Mouse (Mus musculus) heart, embryonic 14.5 days (tissue): ENCODE data around the gene Meis2. TPM values are rescaled to one million over a fixed set of nuclear protein-coding genes. Genes with fewer than 3 reads are reported as not detected.
A peak's percentile ranks its signal among the peaks of the same experiment; 100 is the strongest.

ENCODE experiments used
- ATAC-seq: fragments of 200-750 bp; cut with Nextera tagmentation; 2 replicates; pipeline ENCODE4 v1.8.0; 2017; ENCODE audit warnings: low read depth, moderate TSS enrichment; ENCODE audit not compliant: insufficient number of reproducible peaks, insufficient read depth, low FRiP score
- H3K27ac ChIP-seq, 2 experiments: fragments of 200-500 bp in 1 of 2; fragments of 300-500 bp in 1 of 2; sonication (generic) in 1 of 2; replicated peaks in 1 of 2; 2 replicates each; pipeline ENCODE4 v1.5.1; 2012 to 2014; ENCODE audit warnings: low read depth in 2 of 2, low read length in 2 of 2, control low read depth in 1 of 2, mild to moderate bottlenecking in 1 of 2, mixed read lengths in 1 of 2; ENCODE audit not compliant: control insufficient read depth in 1 of 2, insufficient read depth in 1 of 2
- H3K27me3 ChIP-seq: fragments of 300-500 bp; sonication (generic); 2 replicates; pipeline ENCODE4 v1.6.1; 2014; ENCODE audit warnings: mild to moderate bottlenecking, low read length, control low read depth; ENCODE audit not compliant: control insufficient read depth, insufficient read depth
- H3K36me3 ChIP-seq: fragments of 300-500 bp; sonication (generic); 2 replicates; pipeline ENCODE4 v1.6.1; 2014; ENCODE audit warnings: mild to moderate bottlenecking, control low read depth, low read length, mixed read lengths; ENCODE audit not compliant: control insufficient read depth, insufficient read depth
- H3K4me1 ChIP-seq, 2 experiments: fragments of 200-500 bp in 1 of 2; fragments of 300-500 bp in 1 of 2; sonication (generic) in 1 of 2; 2 replicates each; pipeline ENCODE4 v1.6.1; 2012 to 2014; ENCODE audit warnings: low read length in 2 of 2, control low read depth in 1 of 2, mixed read lengths in 1 of 2; ENCODE audit not compliant: control insufficient read depth in 2 of 2, insufficient read depth in 2 of 2
- H3K4me2 ChIP-seq: fragments of 300-500 bp; sonication (generic); 2 replicates; pipeline ENCODE4 v1.6.1; 2014; ENCODE audit warnings: mild to moderate bottlenecking, low read length
- H3K4me3 ChIP-seq, 2 experiments: fragments of 200-500 bp in 1 of 2; fragments of 300-500 bp in 1 of 2; sonication (generic) in 1 of 2; 2 replicates each; pipeline ENCODE4 v1.5.1; 2012 to 2014; ENCODE audit warnings: low read length in 2 of 2, mild to moderate bottlenecking in 2 of 2, control low read depth in 1 of 2, low read depth in 1 of 2, moderate library complexity in 1 of 2; ENCODE audit not compliant: control insufficient read depth in 1 of 2, insufficient read depth in 1 of 2
- H3K9ac ChIP-seq: fragments of 300-500 bp; sonication (generic); 2 replicates; pipeline ENCODE4 v1.6.1; 2014; ENCODE audit warnings: mild to moderate bottlenecking, low read length
- H3K9me3 ChIP-seq: fragments of 300-500 bp; sonication (generic); 2 replicates; pipeline ENCODE4 v1.6.1; 2016; ENCODE audit warnings: low read length, control low read depth; ENCODE audit not compliant: control insufficient read depth
- WGBS: fragments of 180-500 bp; shearing (Covaris S2); extraction: QIAGEN DNeasy Blood & Tissue Kit; methylation state at CpG from one replicate; pipeline ENCODE4 v1.1.7; 2014; 5-methylcytosine and 5-hydroxymethylcytosine counted together
- polyA plus RNA-seq: library from polyadenylated mRNA; unstranded; fragments of >200 nt; fragmentation: Nextera tagmentation; extraction: Ambion mirVana; gene quantifications from 2 replicates; pipeline ENCODE4 v1.2.1, GENCODE M21; 2014

Gene Meis2
- polyA plus RNA-seq, 1 experiment from 2014 or later: 30.8 TPM

GRCm38 (mm10) chr2:115887631-115888030 is 178.0 kb downstream of the Meis2 start:
- Histone ChIP-seq H3K4me1 (peaks cover 4 to 7% of the 10 kb centered on the region in 2 experiments), H3K36me3 (peaks cover 10% of the 10 kb centered on the region; the same call in 1 of the 2 replicates), H3K9me3 (no peaks in the 10 kb centered on the region), H3K27ac (no peak overlapping the region), H3K27me3 (no peaks in the 10 kb centered on the region), H3K4me3 (no peak overlapping the region), H3K9ac (no peak overlapping the region), H3K4me2 (no peak overlapping the region)
- WGBS: 28% methylated on average over 1 of the region's 1 CpGs
- ATAC-seq: no peak

GRCm38 (mm10) chr2:115884184-115884583 is 181.5 kb downstream of the Meis2 start:
- H3K27ac ChIP-seq: no peak overlapping the region
- no peaks in the 10 kb centered on the region for H3K27me3 ChIP-seq
- no peak overlapping the region for H3K4me2 ChIP-seq
- peaks cover 5 to 6% of the 10 kb centered on the region in 2 experiments; a peak in 3 of 4 replicates for H3K4me1 ChIP-seq
- H3K4me3 ChIP-seq: no peak overlapping the region
- no peak for ATAC-seq
- WGBS: 82% methylated on average over 9 of the region's 9 CpGs
- H3K36me3 ChIP-seq: peaks cover 10% of the 10 kb centered on the region; the same call in 1 of the 2 replicates
- H3K9me3 ChIP-seq: no peaks in the 10 kb centered on the region
- no peak overlapping the region for H3K9ac ChIP-seq

GRCm38 (mm10) chr2:115883520-115883919 is 182.1 kb downstream of the Meis2 start:
- no peak overlapping the region for H3K27ac ChIP-seq
- H3K4me3 ChIP-seq: no peak overlapping the region
- no peak overlapping the region for H3K4me2 ChIP-seq
- H3K36me3 ChIP-seq: peaks cover 10% of the 10 kb centered on the region; the same call in 1 of the 2 replicates
- peaks cover 5 to 6% of the 10 kb centered on the region in 2 experiments; a peak in 3 of 4 replicates for H3K4me1 ChIP-seq
- ATAC-seq: no peak
- no peaks in the 10 kb centered on the region for H3K9me3 ChIP-seq
- no peak overlapping the region for H3K9ac ChIP-seq
- no peaks in the 10 kb centered on the region for H3K27me3 ChIP-seq
- WGBS: 84% methylated on average over 10 of the region's 10 CpGs

GRCm38 (mm10) chr2:115875802-115876531 is 189.7 kb downstream of the Meis2 start:
- Histone ChIP-seq H3K27ac (peak overlapping the region in 1 of 2 experiments; percentile 15; a peak in 1 of 4 replicates), H3K4me2 (no peak overlapping the region), H3K9ac (no peak overlapping the region), H3K27me3 (no peaks in the 10 kb centered on the region), H3K4me1 (peaks cover 23 to 49% of the 10 kb centered on the region in 2 experiments), H3K9me3 (no peaks in the 10 kb centered on the region), H3K36me3 (no peaks in the 10 kb centered on the region), H3K4me3 (no peak overlapping the region)
- ATAC-seq: no peak
- 26% methylated on average over 8 of the region's 8 CpGs for WGBS

GRCm38 (mm10) chr2:115872851-115873250 is 192.8 kb downstream of the Meis2 start:
- Histone ChIP-seq H3K9ac (no peak overlapping the region), H3K27ac (no peak overlapping the region; a peak in 1 of 4 replicates), H3K4me2 (no peak overlapping the region), H3K4me3 (no peak overlapping the region), H3K36me3 (peaks cover 10% of the 10 kb centered on the region), H3K27me3 (no peaks in the 10 kb centered on the region), H3K4me1 (peaks cover 26 to 59% of the 10 kb centered on the region in 2 experiments), H3K9me3 (no peaks in the 10 kb centered on the region)
- ATAC-seq: no peak
- WGBS: 19% methylated on average over 2 of the region's 2 CpGs

- no peak for ATAC-seq
- peaks cover 37% of the 10 kb centered on the region for H3K36me3 ChIP-seq
- WGBS: 44% methylated on average over 2 of the region's 2 CpGs
- no peak overlapping the region for H3K9ac ChIP-seq
- no peaks in the 10 kb centered on the region for H3K9me3 ChIP-seq
- no peaks in the 10 kb centered on the region for H3K27me3 ChIP-seq
- H3K4me3 ChIP-seq: no peak overlapping the region
- no peak overlapping the region for H3K27ac ChIP-seq
- H3K4me2 ChIP-seq: no peak overlapping the region
- H3K4me1 ChIP-seq: peaks cover 19 to 41% of the 10 kb centered on the region in 2 experiments
These were observed 195.7 kb downstream of the Meis2 start for GRCm38 (mm10) chr2:115869966-115870365.

- peaks cover 5 to 12% of the 10 kb centered on the region in 2 experiments; a peak in 3 of 4 replicates for H3K4me1 ChIP-seq
- ATAC-seq: no peak
- H3K36me3 ChIP-seq: peaks cover 18% of the 10 kb centered on the region
- WGBS: 6% methylated on average over 25 of the region's 25 CpGs
- H3K27me3 ChIP-seq: no peaks in the 10 kb centered on the region
- peak overlapping the region; percentile 61 to 62 for H3K27ac ChIP-seq
- H3K4me3 ChIP-seq: peak overlapping the region; percentile 37 to 47
- no peaks in the 10 kb centered on the region for H3K9me3 ChIP-seq
- peak overlapping the region; percentile 84 for H3K4me2 ChIP-seq
- peak overlapping the region; percentile 71 for H3K9ac ChIP-seq
These were observed 204.9 kb downstream of the Meis2 start for GRCm38 (mm10) chr2:115860600-115861347.
